Mouse (Mus musculus) kidney, embryonic 14.5 days (tissue): ENCODE data around the gene Pcgf1. TPM values are rescaled to one million over a fixed set of nuclear protein-coding genes. Genes with fewer than 3 reads are reported as not detected.

Experiments
- ATAC-seq: fragments of 200-750 bp; cut with Nextera tagmentation; 2 replicates; pipeline ENCODE4 v1.8.0; 2017; ENCODE audit warnings: moderate number of reproducible peaks, mild to moderate bottlenecking, moderate TSS enrichment, moderate library complexity; ENCODE audit not compliant: low FRiP score, low TSS enrichment
- H3K27ac ChIP-seq: fragments of 300-500 bp; sonication (generic); 2 replicates; pipeline ENCODE4 v1.5.1; 2014; ENCODE audit warnings: low read depth, mild to moderate bottlenecking, low read length, moderate library complexity, mixed read lengths
- H3K27me3 ChIP-seq: fragments of 300-500 bp; sonication (generic); 2 replicates; pipeline ENCODE4 v1.6.1; 2014; ENCODE audit warnings: mild to moderate bottlenecking, low read length; ENCODE audit not compliant: control insufficient read depth, insufficient read depth
- H3K36me3 ChIP-seq: fragments of 300-500 bp; sonication (generic); 2 replicates; pipeline ENCODE4 v1.6.1; 2014; ENCODE audit warnings: low read length, mixed read lengths; ENCODE audit not compliant: control insufficient read depth, insufficient read depth
- H3K4me1 ChIP-seq: fragments of 300-500 bp; sonication (generic); 2 replicates; pipeline ENCODE4 v1.6.1; 2014; ENCODE audit warnings: low read length, mixed read lengths; ENCODE audit not compliant: control insufficient read depth, insufficient read depth
- H3K4me2 ChIP-seq: fragments of 300-500 bp; sonication (generic); replicated peaks from 2 replicates; pipeline ENCODE4 v1.6.1; 2014; ENCODE audit warnings: low read depth, mild to moderate bottlenecking, low read length
- H3K4me3 ChIP-seq: fragments of 300-500 bp; sonication (generic); 2 replicates; pipeline ENCODE4 v1.5.1; 2014; ENCODE audit warnings: mild to moderate bottlenecking, low read length
- H3K9ac ChIP-seq: fragments of 300-500 bp; sonication (generic); 2 replicates; pipeline ENCODE4 v1.6.1; 2014; ENCODE audit warnings: low read depth, mild to moderate bottlenecking, low read length, moderate library complexity
- H3K9me3 ChIP-seq: fragments of 300-500 bp; sonication (generic); 2 replicates; pipeline ENCODE4 v1.6.1; 2016; ENCODE audit warnings: low read length; ENCODE audit not compliant: control insufficient read depth
- whole genome bisulfite sequencing: fragments of 180-500 bp; shearing (Covaris S2); extraction: QIAGEN DNeasy Blood & Tissue Kit; methylation state at CpG from one replicate; pipeline ENCODE4 v1.1.7; 2014; 5-methylcytosine and 5-hydroxymethylcytosine counted together
- polyA plus RNA-seq: library from polyadenylated mRNA; unstranded; fragments of >200 nt; fragmentation: Nextera tagmentation; extraction: Ambion mirVana; gene quantifications from 2 replicates; pipeline ENCODE4 v1.2.1, GENCODE M21; 2014

Pcgf1 gene
- 36.7 and 51.2 TPM in 2 replicates for polyA plus RNA-seq

GRCm38 (mm10) chr6:83077630-83078323 lies at the start of gene Pcgf1:
Pcgf1 (plus strand) TSS chr6:83077869.
- Histone ChIP-seq H3K4me2 (peak within 1 kb of the TSS; percentile 97), H3K36me3 (peaks cover 16% of the 10 kb centered on the region), H3K27ac (peak within 1 kb of the TSS; percentile 85), H3K9me3 (no peaks in the 10 kb centered on the region), H3K9ac (peak within 1 kb of the TSS; percentile 87), H3K4me3 (peak within 1 kb of the TSS; percentile 75), H3K27me3 (peaks cover 26% of the 10 kb centered on the region), H3K4me1 (peaks cover 11% of the 10 kb centered on the region)
- WGBS: under 1% methylated on average over 53 of the region's 54 CpGs
- ATAC-seq: peak; percentile 75

- no peaks in the 10 kb centered on the region for H3K9me3 ChIP-seq
- no peak overlapping the region for H3K27ac ChIP-seq
- H3K27me3 ChIP-seq: peaks cover 14% of the 10 kb centered on the region; the same call in 1 of the 2 replicates
- H3K4me3 ChIP-seq: no peak overlapping the region
- no peak overlapping the region for H3K4me2 ChIP-seq
- H3K36me3 ChIP-seq: peaks cover 4% of the 10 kb centered on the region; the same call in 1 of the 2 replicates
- WGBS: 27% methylated on average over 10 of the region's 10 CpGs
- H3K4me1 ChIP-seq: peaks cover 6% of the 10 kb centered on the region; the same call in 1 of the 2 replicates
- H3K9ac ChIP-seq: no peak overlapping the region
- no peak for ATAC-seq
Measured at GRCm38 (mm10) chr6:83029777-83030176, 47.9 kb upstream of the Pcgf1 start.

GRCm38 (mm10) chr6:83031111-83031510 lies 46.6 kb upstream of the Pcgf1 start:
- H3K9ac ChIP-seq: 0 out of 2 replicates have a peak overlapping the region, but pooled peaks have one; percentile 12
- no peaks in the 10 kb centered on the region for H3K9me3 ChIP-seq
- peaks cover 10% of the 10 kb centered on the region; the same call in 1 of the 2 replicates for H3K4me1 ChIP-seq
- no peak overlapping the region for H3K27ac ChIP-seq
- H3K4me2 ChIP-seq: no peak overlapping the region
- peaks cover 14% of the 10 kb centered on the region; the same call in 1 of the 2 replicates for H3K27me3 ChIP-seq
- H3K36me3 ChIP-seq: peaks cover 4% of the 10 kb centered on the region; the same call in 1 of the 2 replicates
- WGBS: 81% methylated on average over 7 of the region's 7 CpGs
- ATAC-seq: no peak
- H3K4me3 ChIP-seq: no peak overlapping the region

GRCm38 (mm10) chr6:83031921-83032590 lies 45.6 kb upstream of the Pcgf1 start:
- Histone ChIP-seq H3K9me3 (no peaks in the 10 kb centered on the region), H3K36me3 (peaks cover 4% of the 10 kb centered on the region; the same call in 1 of the 2 replicates), H3K9ac (0 out of 2 replicates have a peak overlapping the region, but pooled peaks have one; percentile 46), H3K27me3 (peaks cover 14% of the 10 kb centered on the region; the same call in 1 of the 2 replicates), H3K4me1 (peaks cover 10% of the 10 kb centered on the region; the same call in 1 of the 2 replicates), H3K4me2 (peak overlapping the region; percentile 90), H3K27ac (no peak overlapping the region), H3K4me3 (peak overlapping the region; percentile 58)
- no peak for ATAC-seq
- WGBS: 27% methylated on average over 18 of the region's 18 CpGs

- under 1% methylated on average over 31 of the region's 31 CpGs for WGBS
- Histone ChIP-seq H3K9ac (peak overlapping the region; percentile 46), H3K27ac (peak overlapping the region; percentile 90; the same call in 1 of the 2 replicates), H3K9me3 (no peaks in the 10 kb centered on the region), H3K4me3 (peak overlapping the region; percentile 58), H3K4me1 (peaks cover 10% of the 10 kb centered on the region; the same call in 1 of the 2 replicates), H3K27me3 (peaks cover 14% of the 10 kb centered on the region; the same call in 1 of the 2 replicates), H3K36me3 (peaks cover 4% of the 10 kb centered on the region; the same call in 1 of the 2 replicates), H3K4me2 (peak overlapping the region; percentile 90)
- peak; percentile 63 for ATAC-seq
Measured at GRCm38 (mm10) chr6:83032769-83033191, 44.9 kb upstream of the Pcgf1 start.

- peaks cover 13% of the 10 kb centered on the region; the same call in 1 of the 2 replicates for H3K4me1 ChIP-seq
- peaks cover 14% of the 10 kb centered on the region; the same call in 1 of the 2 replicates for H3K27me3 ChIP-seq
- H3K9me3 ChIP-seq: no peaks in the 10 kb centered on the region
- under 1% methylated on average over 51 of the region's 51 CpGs for WGBS
- ATAC-seq: peak; percentile 85
- peak within 1 kb of the TSS; percentile 90 for H3K27ac ChIP-seq
- H3K36me3 ChIP-seq: peaks cover 4% of the 10 kb centered on the region; the same call in 1 of the 2 replicates
- H3K4me3 ChIP-seq: peak within 1 kb of the TSS; percentile 58
- peak within 1 kb of the TSS; percentile 90 for H3K4me2 ChIP-seq
- peak within 1 kb of the TSS; percentile 46 for H3K9ac ChIP-seq
Measured at GRCm38 (mm10) chr6:83033249-83034185, 44.2 kb upstream of the Pcgf1 start, which contains the start of the genes Dok1 and Loxl3. Dok1 (minus strand) TSS chr6:83033471. Loxl3 (plus strand) TSS chr6:83034173.

GRCm38 (mm10) chr6:83034463-83035055 lies 43.1 kb upstream of the Pcgf1 start:
- no peaks in the 10 kb centered on the region for H3K9me3 ChIP-seq
- H3K4me3 ChIP-seq: peak overlapping the region; percentile 58
- H3K36me3 ChIP-seq: peaks cover 4% of the 10 kb centered on the region; the same call in 1 of the 2 replicates
- peaks cover 18% of the 10 kb centered on the region; the same call in 1 of the 2 replicates for H3K4me1 ChIP-seq
- H3K9ac ChIP-seq: peak overlapping the region; percentile 46
- ATAC-seq: peak; percentile 6; the same call in 1 of the 2 replicates
- WGBS: 25% methylated on average over 5 of the region's 5 CpGs
- H3K27me3 ChIP-seq: peaks cover 14% of the 10 kb centered on the region; the same call in 1 of the 2 replicates
- H3K27ac ChIP-seq: peak overlapping the region; percentile 90
- peak overlapping the region; percentile 90 for H3K4me2 ChIP-seq
